Mouse (Mus musculus) myocyte (in vitro differentiated cells): ENCODE measurements around the gene Spred1. TPM values are rescaled to one million over a fixed set of nuclear protein-coding genes. Genes with fewer than 3 reads are reported as not detected.

Experiments used
- H3K27me3 ChIP-seq: one replicate; pipeline ENCODE4 v1.6.1; 2011; ENCODE audit not compliant: control insufficient read depth, insufficient read depth, insufficient read length
- H3K36me3 ChIP-seq: one replicate; pipeline ENCODE4 v1.6.1; 2011; ENCODE audit not compliant: control insufficient read depth, insufficient read depth
- H3K4me2 ChIP-seq: one replicate; pipeline ENCODE4 v1.6.1; 2011; ENCODE audit warnings: low read depth, control low read depth
- H3K4me3 ChIP-seq: one replicate; pipeline ENCODE4 v1.5.1; 2011; ENCODE audit warnings: mild to moderate bottlenecking, control low read depth, moderate library complexity
- H3K79me2 ChIP-seq: one replicate; pipeline ENCODE4 v1.6.1; 2011; ENCODE audit not compliant: control insufficient read depth, insufficient read depth
- H3ac ChIP-seq: one replicate; pipeline ENCODE4 v1.6.1; 2011; ENCODE audit not compliant: control insufficient read depth, insufficient read length
- CEBPB ChIP-seq: IDR thresholded peaks from 2 replicates; pipeline ENCODE4 v1.6.1; 2011; ENCODE audit warnings: mild to moderate bottlenecking, moderate library complexity; ENCODE audit not compliant: poor library complexity, insufficient read depth, severe bottlenecking
- E2F4 ChIP-seq: IDR thresholded peaks from one replicate; pipeline ENCODE4 v1.6.1; 2011; ENCODE audit warnings: mild to moderate bottlenecking, control low read depth, moderate library complexity; ENCODE audit not compliant: insufficient read depth
- MAX ChIP-seq: IDR thresholded peaks from one replicate; pipeline ENCODE4 v1.6.1; 2011; ENCODE audit warnings: low read depth, mild to moderate bottlenecking, control low read depth
- MYOD1 ChIP-seq, 3 experiments: IDR thresholded peaks; one replicate each; pipeline ENCODE4 v1.6.1; 2011; ENCODE audit warnings: control low read depth in 2 of 3, low read depth in 2 of 3, mild to moderate bottlenecking in 2 of 3, moderate library complexity in 1 of 3; ENCODE audit not compliant: insufficient read length in 2 of 3, control insufficient read depth in 1 of 3
- MYOG ChIP-seq, 3 experiments: IDR thresholded peaks; one replicate each; pipeline ENCODE4 v1.6.1; 2011; ENCODE audit warnings: control low read depth in 2 of 3, low read depth in 2 of 3, mild to moderate bottlenecking in 2 of 3; ENCODE audit not compliant: insufficient read length in 2 of 3, control insufficient read depth in 1 of 3, insufficient read depth in 1 of 3
- POLR2A ChIP-seq: IDR thresholded peaks from one replicate; pipeline ENCODE4 v1.6.1; 2011; ENCODE audit warnings: low read depth, mild to moderate bottlenecking, control low read depth, moderate library complexity; ENCODE audit not compliant: insufficient read length
- POLR2AphosphoS2 ChIP-seq: IDR thresholded peaks from one replicate; pipeline ENCODE4 v1.6.1; 2011; ENCODE audit warnings: low read depth, control low read depth; ENCODE audit not compliant: insufficient read length
- REST ChIP-seq: IDR thresholded peaks from one replicate; pipeline ENCODE4 v1.6.1; 2011; ENCODE audit warnings: mild to moderate bottlenecking, control low read depth, moderate library complexity; ENCODE audit not compliant: insufficient read depth, insufficient read length
- SRF ChIP-seq: IDR thresholded peaks from one replicate; pipeline ENCODE4 v1.6.1; 2011; ENCODE audit warnings: low read depth; ENCODE audit not compliant: control insufficient read depth, insufficient read length
- TCF12 ChIP-seq: IDR thresholded peaks from one replicate; pipeline ENCODE4 v1.6.1; 2011; ENCODE audit warnings: mild to moderate bottlenecking, control low read depth; ENCODE audit not compliant: poor library complexity, insufficient read depth, severe bottlenecking
- TCF3 ChIP-seq: IDR thresholded peaks from one replicate; pipeline ENCODE4 v1.6.1; 2011; ENCODE audit warnings: low read depth, control low read depth; ENCODE audit not compliant: insufficient read length
- USF1 ChIP-seq: IDR thresholded peaks from one replicate; pipeline ENCODE4 v1.6.1; 2011; ENCODE audit warnings: low read depth, mild to moderate bottlenecking, control low read depth, moderate library complexity
- polyA plus RNA-seq: library from polyadenylated mRNA; unstranded; fragments of >200 nt; fragmentation: generic; extraction: Trizol; gene quantifications from one replicate; pipeline ENCODE4 v1.2.1, GENCODE M21; 2012; ENCODE audit warnings: missing spikeins

Gene Spred1
- polyA plus RNA-seq, 1 experiment, result 7.1 TPM

GRCm38 (mm10) chr2:117131910-117132309 is 10.7 kb downstream of the Spred1 start:
- Histone ChIP-seq H3K27me3 (no peaks in the 10 kb centered on the region), H3ac (no peak overlapping the region), H3K79me2 (peaks cover 100% of the 10 kb centered on the region), H3K4me3 (no peak overlapping the region), H3K36me3 (no peaks in the 10 kb centered on the region), H3K4me2 (no peak overlapping the region)
- TF ChIP-seq USF1 (no peak), TCF3 (no peak), REST (no peak), SRF (no peak), E2F4 (no peak), MYOG (IDR thresholded peaks at IDR 0.05; ENCODE audit: control insufficient read depth in 1 of 3, insufficient read depth in 1 of 3, insufficient read length in 2 of 3, low read depth in 2 of 3) (no peak), MAX (no peak), POLR2A (no peak), POLR2AphosphoS2 (no peak), CEBPB (no peak), TCF12 (no peak), MYOD1 (IDR thresholded peaks at IDR 0.05; ENCODE audit: control insufficient read depth in 1 of 3, insufficient read length in 2 of 3, low read depth in 2 of 3) (no peak)

- no peak overlapping the region for H3ac ChIP-seq
Observed at GRCm38 (mm10) chr2:117133541-117133940, 12.4 kb downstream of the Spred1 start.

DNA sequence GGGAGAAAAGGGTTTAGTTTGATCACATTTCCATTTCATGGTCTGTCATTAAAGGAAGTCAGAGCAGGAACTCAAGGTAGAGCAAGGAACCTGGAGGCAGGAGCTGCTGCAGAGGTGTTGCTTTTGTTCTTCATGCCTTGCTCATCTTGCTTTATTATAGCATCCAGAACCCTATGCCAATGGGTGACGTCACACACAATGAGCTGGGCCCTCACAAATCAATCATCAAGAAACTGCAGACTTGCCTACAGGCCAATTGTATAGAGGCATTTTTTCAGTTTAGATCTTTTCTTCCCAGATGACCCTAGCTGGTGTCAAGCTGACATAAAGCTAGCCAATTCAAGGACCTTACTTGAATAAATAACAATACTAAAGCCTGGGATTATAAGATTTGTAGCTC is 16.6 kb downstream of the Spred1 start:
- no peak for TF ChIP-seq CEBPB
- no peak for TF ChIP-seq SRF
- no peak for TF ChIP-seq MYOG (IDR thresholded peaks at IDR 0.05; ENCODE audit: control insufficient read depth in 1 of 3, insufficient read depth in 1 of 3, insufficient read length in 2 of 3, low read depth in 2 of 3)
- no peak for TF ChIP-seq MAX
- no peak for TF ChIP-seq MYOD1 (IDR thresholded peaks at IDR 0.05; ENCODE audit: control insufficient read depth in 1 of 3, insufficient read length in 2 of 3, low read depth in 2 of 3)
- TF ChIP-seq E2F4, result no peak
- TF ChIP-seq REST, result no peak
- TF ChIP-seq TCF3, result no peak
- no peak for TF ChIP-seq POLR2AphosphoS2
- TF ChIP-seq USF1, result no peak
- no peak for TF ChIP-seq POLR2A
- no peak for TF ChIP-seq TCF12
- peaks cover 100% of the 10 kb centered on the region for H3K79me2 ChIP-seq
- no peaks in the 10 kb centered on the region for H3K27me3 ChIP-seq
- H3ac ChIP-seq, result no peak overlapping the region
- H3K4me2 ChIP-seq, result no peak overlapping the region
- no peak overlapping the region for H3K4me3 ChIP-seq
- H3K36me3 ChIP-seq, result no peaks in the 10 kb centered on the region

More at GRCm38 (mm10) chr2:117133541-117133940, 12.4 kb downstream of the Spred1 start:
- peaks cover 100% of the 10 kb centered on the region for H3K79me2 ChIP-seq
- H3K4me3 ChIP-seq, result no peak overlapping the region
- H3K27me3 ChIP-seq, result no peaks in the 10 kb centered on the region
- no peaks in the 10 kb centered on the region for H3K36me3 ChIP-seq
- H3K4me2 ChIP-seq, result no peak overlapping the region
- TF ChIP-seq POLR2AphosphoS2 (no peak), MAX (no peak)

- no peak for TF ChIP-seq REST
- no peak for TF ChIP-seq MAX
- no peak for TF ChIP-seq SRF
- no peak for TF ChIP-seq POLR2AphosphoS2
- TF ChIP-seq POLR2A, result no peak
- no peak for TF ChIP-seq TCF3
- no peak for TF ChIP-seq MYOD1 (IDR thresholded peaks at IDR 0.05; ENCODE audit: control insufficient read depth in 1 of 3, insufficient read length in 2 of 3, low read depth in 2 of 3)
- TF ChIP-seq TCF12, result no peak
- TF ChIP-seq MYOG (IDR thresholded peaks at IDR 0.05; ENCODE audit: control insufficient read depth in 1 of 3, insufficient read depth in 1 of 3, insufficient read length in 2 of 3, low read depth in 2 of 3), result no peak
- no peak for TF ChIP-seq CEBPB
- no peak for TF ChIP-seq E2F4
- TF ChIP-seq USF1, result no peak
- H3ac ChIP-seq, result no peak overlapping the region
- no peak overlapping the region for H3K4me3 ChIP-seq
- no peak overlapping the region for H3K4me2 ChIP-seq
- no peaks in the 10 kb centered on the region for H3K36me3 ChIP-seq
- peaks cover 100% of the 10 kb centered on the region for H3K79me2 ChIP-seq
- no peaks in the 10 kb centered on the region for H3K27me3 ChIP-seq
Observed at GRCm38 (mm10) chr2:117138932-117139331, 17.8 kb downstream of the Spred1 start.

DNA sequence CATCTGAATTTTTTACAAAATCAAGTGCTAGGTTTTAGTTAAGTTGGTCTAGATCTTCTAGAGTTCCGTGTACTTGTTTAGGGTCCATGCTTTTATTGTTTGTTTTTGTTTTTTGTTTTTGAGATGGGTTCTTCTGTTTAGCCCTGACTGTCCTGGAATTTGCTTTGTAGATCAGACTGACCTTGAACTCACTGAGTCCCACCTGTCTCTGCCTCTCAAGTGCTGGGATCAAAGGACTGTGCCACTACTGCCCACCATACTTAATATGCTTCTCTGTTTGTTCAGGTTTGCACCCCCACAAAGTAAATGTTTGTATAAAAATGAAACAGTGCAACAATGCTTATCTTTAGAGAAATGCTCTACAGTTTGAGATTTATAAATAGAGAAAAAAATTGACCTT is 18.8 kb downstream of the Spred1 start:
- no peak overlapping the region for H3K4me2 ChIP-seq
- no peak overlapping the region for H3ac ChIP-seq
- H3K4me3 ChIP-seq, result no peak overlapping the region
- TF ChIP-seq MYOD1 (IDR thresholded peaks at IDR 0.05; ENCODE audit: control insufficient read depth in 1 of 3, insufficient read length in 2 of 3, low read depth in 2 of 3) (peak in 2 of 3 experiments; percentile 79 to 82), E2F4 (no peak), CEBPB (no peak)
- H3K36me3 ChIP-seq, result no peaks in the 10 kb centered on the region
- H3K27me3 ChIP-seq, result no peaks in the 10 kb centered on the region
- peaks cover 100% of the 10 kb centered on the region for H3K79me2 ChIP-seq
